Mouse (Mus musculus) lung, postnatal 25 days (tissue): ENCODE results near the gene Gm2832.
"Not testable (repeated sequence)": the region's sequence is repeated elsewhere in the genome, so short reads cannot be mapped to it uniquely, and the experiment has no call there.

Experiments used
- DNase-seq: peaks from one replicate; pipeline ENCODE4 v3.0.0; 2022; ENCODE audit warnings: low spot score

Gm2832 gene

DNA sequence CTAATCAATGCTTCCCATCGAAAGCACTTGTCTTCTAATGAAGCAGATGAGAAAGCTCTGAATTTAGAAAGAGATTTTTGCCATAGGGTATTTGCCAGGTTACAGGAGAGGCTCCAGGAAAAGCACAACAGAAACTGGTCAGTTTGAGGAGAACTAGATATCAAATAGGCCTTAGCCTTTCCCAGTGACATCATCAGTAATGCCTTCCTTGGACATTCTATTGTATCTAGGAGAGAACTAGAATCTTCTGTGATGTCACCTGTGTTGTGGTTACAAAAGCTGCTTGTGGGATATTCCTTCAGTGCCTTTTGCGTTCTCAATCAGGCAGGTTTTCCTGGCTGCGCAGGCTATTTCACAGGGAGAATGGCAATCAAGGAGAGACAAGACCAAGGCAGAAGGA lies at the start of gene Gm2832:
Gm2832 (plus strand) TSS at position 301 of the 400 bp plus-strand sequence.
- not testable (repeated sequence) for DNase-seq

- DNase-seq: not testable (repeated sequence)
These were observed 15.3 kb upstream of the Gm2832 start for GRCm38 (mm10) chr14:41263296-41263695.

- DNase-seq: not testable (repeated sequence)
These were observed 14.5 kb upstream of the Gm2832 start for GRCm38 (mm10) chr14:41263853-41264755.

- not testable (repeated sequence) for DNase-seq
These were observed 13.6 kb upstream of the Gm2832 start for GRCm38 (mm10) chr14:41264756-41265566.

DNA sequence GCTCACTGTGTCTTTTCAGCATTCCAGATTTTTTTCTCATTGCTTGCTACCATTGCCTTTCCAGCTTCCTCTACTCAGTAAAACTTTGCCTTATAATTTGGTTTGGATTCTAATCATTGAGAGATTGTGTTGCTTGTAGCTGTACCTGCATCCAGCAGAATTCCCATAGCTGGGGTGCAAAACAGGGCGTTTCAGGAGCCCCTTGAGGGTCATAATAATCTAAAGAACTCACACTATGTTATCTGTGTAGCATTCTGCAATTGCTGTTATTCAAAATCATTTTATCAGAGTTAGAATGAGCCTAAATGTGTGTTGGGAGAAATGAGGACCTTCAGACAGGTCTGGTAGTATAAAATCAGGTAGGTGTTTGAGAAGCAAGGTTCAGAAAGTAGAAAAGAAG lies 7.4 kb downstream of the Gm2832 start:
- DNase-seq: not testable (repeated sequence)
